Mouse (Mus musculus) G1E (cell line): ENCODE data around the gene Paqr6. TPM values are rescaled to one million over a fixed set of nuclear protein-coding genes. Genes with fewer than 3 reads are reported as not detected.

Source experiments
- ATAC-seq: 2 replicates; pipeline ENCODE4 v1.8.0; 2016; ENCODE audit warnings: mild to moderate bottlenecking; ENCODE audit not compliant: insufficient number of reproducible peaks, poor library complexity, low FRiP score, severe bottlenecking; ENCODE audit errors: extremely low read depth
- DNase-seq: peaks from one replicate; pipeline ENCODE4 v3.0.0; 2012; ENCODE audit warnings: low spot score
- H3K27me3 ChIP-seq: 2 replicates; pipeline ENCODE4 v1.6.1; 2012; ENCODE audit warnings: mild to moderate bottlenecking, low read length, inconsistent platforms; ENCODE audit not compliant: insufficient read depth
- H3K36me3 ChIP-seq: replicated peaks from 2 replicates; pipeline ENCODE3; 2012; ENCODE audit warnings: mild to moderate bottlenecking, inconsistent platforms
- H3K4me1 ChIP-seq: 2 replicates; pipeline ENCODE4 v1.6.1; 2012; ENCODE audit warnings: low read depth, low read length, inconsistent platforms, mixed read lengths; ENCODE audit not compliant: insufficient read depth
- H3K4me3 ChIP-seq: 2 replicates; pipeline ENCODE4 v1.5.1; 2012; ENCODE audit warnings: low read depth, mild to moderate bottlenecking, inconsistent platforms, low read length, moderate library complexity, mixed read lengths
- H3K9me3 ChIP-seq: replicated peaks from 2 replicates; pipeline ENCODE4 v1.6.1; 2012; ENCODE audit warnings: inconsistent platforms
- CTCF ChIP-seq: IDR thresholded peaks from 2 replicates; pipeline ENCODE4 v1.5.1; 2012; ENCODE audit warnings: low read depth, low read length, inconsistent platforms, mixed read lengths
- GATA1 ChIP-seq: IDR thresholded peaks from 2 replicates; pipeline ENCODE4 v1.6.1; 2012; ENCODE audit warnings: borderline replicate concordance, low read length, inconsistent platforms, mixed read lengths
- GATA2 ChIP-seq: IDR thresholded peaks from 2 replicates; pipeline ENCODE4 v1.6.1; 2012; ENCODE audit warnings: low read depth, low read length, inconsistent platforms, borderline replicate concordance
- POLR2AphosphoS5 ChIP-seq: IDR thresholded peaks from 2 replicates; pipeline ENCODE4 v1.6.1; 2012; ENCODE audit warnings: low read depth, low read length, inconsistent platforms; ENCODE audit not compliant: insufficient replicate concordance
- TAL1 ChIP-seq: conservative IDR thresholded peaks from 2 replicates; pipeline ENCODE4 v1.6.1; 2012; ENCODE audit warnings: low read depth, low read length, inconsistent platforms, mixed read lengths
- polyA plus RNA-seq: library from polyadenylated mRNA; stranded (reverse); fragments of >175 nt; gene quantifications from 2 replicates; pipeline ENCODE4 v1.2.3, GENCODE M21; 2012
- total RNA-seq, 2 experiments: library from RNA; stranded (forward) in 1 of 2; stranded (reverse) in 1 of 2; fragments of 200-1000 nt in 1 of 2; fragments of >200 nt in 1 of 2; fragmentation: Nextera tagmentation in 1 of 2; gene quantifications; 2 replicates each; pipeline ENCODE4 v1.2.3; 2014 to 2017

Paqr6 gene
- total RNA-seq (2014; fragmentation: Nextera tagmentation) (not detected in 2 replicates), total RNA-seq (2017) (0.12 and 0.38 TPM in 2 replicates), polyA plus RNA-seq (not detected in 2 replicates)

DNA sequence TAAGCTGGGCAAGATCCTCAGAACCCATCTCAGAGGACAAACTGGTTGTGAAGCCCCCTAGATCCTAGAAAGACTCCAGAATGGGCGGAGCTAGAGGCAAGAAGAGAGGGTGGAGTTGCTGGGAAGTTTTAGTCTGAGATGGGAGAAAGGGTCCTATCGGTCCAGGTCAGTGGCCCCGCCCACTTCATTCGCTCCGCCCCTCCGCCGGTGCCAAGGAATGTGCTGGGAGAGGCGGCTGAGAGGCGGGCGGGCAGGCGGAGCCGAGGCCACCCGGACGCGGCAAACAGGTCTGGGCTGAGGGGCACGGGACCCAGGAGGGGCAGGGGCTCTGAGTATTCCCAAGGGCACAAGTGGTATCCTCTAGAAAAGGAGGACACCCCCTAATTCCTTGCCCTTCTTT, at the start of gene Paqr6:
Gene Paqr6 (plus strand): TSS at position 248 of the 400 bp plus-strand sequence.
- Histone ChIP-seq H3K4me1 (peaks cover 38% of the 10 kb centered on the region), H3K4me3 (no peak within 1 kb of the TSS), H3K9me3 (peaks cover 6% of the 10 kb centered on the region), H3K36me3 (peaks cover 48% of the 10 kb centered on the region), H3K27me3 (peaks cover 13% of the 10 kb centered on the region)
- TF ChIP-seq CTCF (no peak), GATA1 (no peak), POLR2AphosphoS5 (no peak), TAL1 (no peak), GATA2 (no peak)
- ATAC-seq (no peak), DNase-seq (no peak)

DNA sequence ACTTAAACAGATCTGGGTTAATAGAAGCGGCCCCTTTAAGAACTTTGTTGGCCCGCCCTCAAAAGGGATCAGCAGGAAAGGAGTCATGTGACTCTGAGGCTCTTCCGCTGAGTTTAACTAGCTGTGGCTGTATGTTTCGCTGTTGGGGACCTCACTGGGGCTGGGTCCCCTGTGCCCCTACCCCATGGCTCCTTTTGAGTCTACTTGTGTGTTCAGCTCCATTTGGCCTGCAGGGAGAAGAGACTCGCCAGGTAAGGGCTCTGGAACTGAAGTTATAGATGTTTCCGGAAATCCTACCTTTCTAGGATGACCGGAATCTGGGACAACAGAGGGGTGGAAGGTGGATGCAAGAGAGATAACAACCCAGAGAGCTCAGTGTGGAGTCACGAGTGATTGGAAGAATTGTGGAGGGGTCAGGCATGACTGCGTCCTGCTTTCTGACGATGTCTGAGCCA, 39.4 kb upstream of the Paqr6 start, which contains the start of gene Glmp:
Gene Glmp (plus strand): TSS at position 73 of the 455 bp plus-strand sequence.
- H3K4me1 ChIP-seq: peaks cover 32% of the 10 kb centered on the region
- ATAC-seq: peak; percentile 72
- H3K27me3 ChIP-seq: no peaks in the 10 kb centered on the region
- DNase-seq: peak; percentile 78
- peaks cover 85% of the 10 kb centered on the region for H3K36me3 ChIP-seq
- H3K9me3 ChIP-seq: no peaks in the 10 kb centered on the region
- H3K4me3 ChIP-seq: peak within 1 kb of the TSS; percentile 71
- TF ChIP-seq POLR2AphosphoS5 (no peak), TAL1 (no peak), GATA2 (no peak), CTCF (no peak), GATA1 (no peak)

DNA sequence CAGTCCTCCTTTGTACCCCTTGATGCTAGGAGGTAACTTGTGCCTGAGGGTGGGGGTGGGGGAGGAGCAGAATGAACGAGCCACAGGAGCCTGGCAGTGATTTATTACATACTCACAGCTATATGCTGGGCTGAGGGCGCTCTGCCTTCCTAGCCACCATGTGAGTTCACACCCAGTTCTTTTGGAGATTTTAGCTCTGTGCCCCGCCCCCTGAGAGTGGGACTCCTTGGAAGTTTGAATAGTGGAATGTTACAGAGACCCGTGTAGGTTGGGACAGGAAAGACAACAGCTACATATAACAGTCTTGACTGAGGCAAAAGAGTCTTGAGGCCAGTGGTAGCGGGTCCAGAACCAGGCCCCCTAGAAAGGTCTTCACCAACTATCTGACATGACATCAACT, 35.4 kb upstream of the Paqr6 start:
- ATAC-seq: no peak
- Histone ChIP-seq H3K4me1 (peaks cover 41% of the 10 kb centered on the region), H3K27me3 (no peaks in the 10 kb centered on the region), H3K4me3 (no peak overlapping the region), H3K36me3 (peaks cover 72% of the 10 kb centered on the region), H3K9me3 (no peaks in the 10 kb centered on the region)
- DNase-seq: no peak
- no peak for TF ChIP-seq GATA1

DNA sequence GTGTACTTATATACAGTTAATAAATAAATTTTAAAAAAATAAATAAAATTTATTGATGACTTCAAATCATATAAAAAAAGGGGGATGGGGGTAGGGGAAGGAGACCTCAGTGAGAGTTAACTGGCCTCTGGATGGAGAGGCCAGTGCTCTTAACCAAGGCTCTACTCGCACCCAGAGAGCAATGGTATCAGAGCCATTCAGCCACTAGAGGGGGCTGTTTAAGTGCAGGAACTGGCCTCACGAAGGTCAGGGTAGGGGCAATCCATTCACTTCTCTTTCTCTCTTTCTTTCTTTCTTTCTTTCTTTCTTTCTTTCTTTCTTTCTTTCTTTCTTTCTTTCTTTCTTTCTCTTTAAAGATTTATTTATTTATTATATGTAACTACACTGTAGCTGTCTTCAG, 33.1 kb upstream of the Paqr6 start:
- H3K4me3 ChIP-seq: no peak overlapping the region
- H3K4me1 ChIP-seq: peaks cover 37% of the 10 kb centered on the region
- no peaks in the 10 kb centered on the region for H3K9me3 ChIP-seq
- no peak for ATAC-seq
- DNase-seq: peak; percentile 62
- peaks cover 68% of the 10 kb centered on the region for H3K36me3 ChIP-seq
- no peaks in the 10 kb centered on the region for H3K27me3 ChIP-seq
- no peak for TF ChIP-seq POLR2AphosphoS5
- peak; percentile 38 for TF ChIP-seq CTCF
- no peak for TF ChIP-seq TAL1
- TF ChIP-seq GATA2: no peak
- TF ChIP-seq GATA1: no peak

DNA sequence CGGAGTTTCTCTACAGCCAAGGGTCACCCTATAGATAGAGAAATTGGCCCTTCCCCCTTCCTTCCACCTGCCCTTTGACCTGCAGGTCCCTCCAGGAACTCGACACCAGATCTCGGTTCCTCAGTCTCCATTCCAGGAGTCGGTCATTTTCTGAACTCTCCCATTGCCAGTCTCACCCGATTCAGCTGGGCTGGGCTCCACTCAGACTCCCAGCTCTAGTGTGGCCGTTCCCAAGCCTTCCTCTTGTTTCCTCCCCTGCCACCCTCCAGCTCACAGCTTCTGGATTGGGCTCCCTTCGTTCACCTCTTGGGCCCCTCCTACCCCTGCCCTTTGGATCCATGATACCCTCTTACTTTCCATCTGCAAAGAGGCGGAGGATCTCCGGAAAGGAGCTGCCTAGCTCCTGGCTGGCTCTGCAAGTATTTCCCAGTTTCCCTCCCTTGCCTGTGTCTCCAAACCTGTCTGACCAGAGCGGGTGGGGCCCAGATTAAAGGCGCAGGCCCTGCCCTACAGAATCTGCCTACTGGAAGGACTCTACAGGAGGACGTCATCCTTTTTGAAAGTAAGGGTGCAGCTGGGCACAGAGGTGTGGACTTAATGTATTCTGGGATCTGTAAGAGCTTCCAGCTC, 30.2 kb upstream of the Paqr6 start:
- DNase-seq: peak; percentile 25

DNA sequence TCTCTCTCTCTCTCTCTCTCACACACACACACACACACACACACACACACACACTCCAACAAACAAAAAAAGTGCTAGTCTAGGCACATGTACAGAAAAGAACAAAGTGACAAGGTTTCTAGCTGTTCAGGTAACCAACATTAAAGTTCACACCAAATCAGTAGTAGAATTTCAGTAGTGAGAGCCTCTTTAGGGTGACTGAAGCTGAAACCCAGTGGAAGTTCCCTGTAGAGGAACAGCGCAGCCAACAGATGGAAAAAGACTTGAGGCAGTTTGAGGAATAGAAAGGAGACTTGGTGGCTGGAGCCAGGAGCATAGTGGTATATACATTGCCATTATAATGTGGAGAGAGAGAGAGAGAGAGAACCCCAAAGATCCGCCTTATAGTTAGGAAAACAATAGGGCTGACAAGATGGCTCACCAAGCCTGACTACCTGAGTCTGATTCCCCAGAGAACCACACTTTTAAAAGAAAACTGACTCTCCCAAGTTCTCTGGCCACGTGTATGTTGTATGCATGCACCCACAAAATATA, 29.4 kb upstream of the Paqr6 start:
- no peak for DNase-seq
- no peak for TF ChIP-seq GATA2
- no peak for TF ChIP-seq GATA1
- TF ChIP-seq TAL1: no peak
- no peak for TF ChIP-seq POLR2AphosphoS5
- no peak for TF ChIP-seq CTCF
- Histone ChIP-seq H3K9me3 (no peaks in the 10 kb centered on the region), H3K36me3 (peaks cover 47% of the 10 kb centered on the region), H3K27me3 (no peaks in the 10 kb centered on the region), H3K4me1 (peaks cover 46% of the 10 kb centered on the region), H3K4me3 (peak overlapping the region; percentile 86)
- no peak for ATAC-seq

More for the DNA sequence above, 30.2 kb upstream of the Paqr6 start:
- Histone ChIP-seq H3K27me3 (no peaks in the 10 kb centered on the region), H3K36me3 (peaks cover 51% of the 10 kb centered on the region), H3K4me3 (peak overlapping the region; percentile 4; the same call in 1 of the 2 replicates), H3K4me1 (peaks cover 44% of the 10 kb centered on the region), H3K9me3 (no peaks in the 10 kb centered on the region)
- no peak for ATAC-seq
- TF ChIP-seq GATA1 (no peak), CTCF (no peak), POLR2AphosphoS5 (no peak), GATA2 (no peak), TAL1 (no peak)
